ENCODE assay signal across 14 mouse cellular contexts in genomic region chr4:149496612-149497011, GRCm38 (mm10). TPM values are rescaled to one million over a fixed set of nuclear protein-coding genes. Genes with fewer than 3 reads are reported as not detected.
DNase-seq lines count a peak whose midpoint lies in the region; ATAC-seq and TF ChIP-seq lines count a peak whose summit lies in the region.
"Had no signal": no experiment of that assay in that cellular context is flagged by ENCODE, and none has a peak within 500 bp of the region (broad histone marks: within the 10 kb centered on the region; RNA-seq: fewer than 3 reads in every experiment).

No protein-coding gene starts in this region.

- WGBS in hindbrain, embryonic 10.5 days: 13% methylated on average over 2 of the region's 2 CpGs
- WGBS in midbrain, embryonic 11.5 days: 10% methylated on average over 2 of the region's 2 CpGs

- H3K4me2 ChIP-seq in midbrain, embryonic 11.5 days: no peak overlapping the region

- intact Hi-C loops in gastrocnemius, adult 2 months (cut with DNase I): no loop called here

- peak; percentile 84 for DNase-seq in brain, adult 2 months (ENCODE audit: low read depth, low spot score)
- peak; percentile 65 for DNase-seq in embryo, embryonic 11 days
- peak; percentile 65 for DNase-seq in hindbrain, embryonic 10.5 days (ENCODE audit: low spot score)
- DNase-seq in midbrain, embryonic 11.5 days (ENCODE audit: low spot score, missing footprints): no peak
- no peak for DNase-seq in gastrocnemius, adult 2 months
- no peak for DNase-seq in thymus, postnatal 10 days (ENCODE audit: low spot score in 2 of 2)
- DNase-seq in heart, adult 18-20 months: no peak
- DNase-seq in kidney, adult 11 months: no peak
- DNase-seq: cerebellum, adult 9-11 months; heart, adult 2 months; thymus, postnatal 4 days had no signal

- TF ChIP-seq CTCF in gastrocnemius, adult 2 months (IDR thresholded peaks at IDR 0.05): no peak

- H3K36me3 ChIP-seq in hindbrain, embryonic 10.5 days: peaks cover 92% of the 10 kb centered on the region
- H3K36me3 ChIP-seq in midbrain, embryonic 11.5 days (ENCODE audit: control insufficient read depth, insufficient read depth, low read length): peaks cover 15% of the 10 kb centered on the region

- ATAC-seq in midbrain, embryonic 11.5 days (ENCODE audit: low FRiP score): peak; percentile 77; the same call in 1 of the 2 replicates

- H3K4me3 ChIP-seq in hindbrain, embryonic 10.5 days: no peak overlapping the region; the same call in 1 of the 2 replicates
- no peak overlapping the region for H3K4me3 ChIP-seq in midbrain, embryonic 11.5 days (ENCODE audit: low read depth, low read length)
- H3K4me3 ChIP-seq in gastrocnemius, adult 2 months: no peak overlapping the region
- H3K4me3 ChIP-seq: heart, adult 2 months had no signal

- H3K9ac ChIP-seq in midbrain, embryonic 11.5 days (ENCODE audit: low read length): no peak overlapping the region

- no peaks in the 10 kb centered on the region for H3K9me3 ChIP-seq in hindbrain, embryonic 10.5 days
- H3K9me3 ChIP-seq in midbrain, embryonic 11.5 days (ENCODE audit: control insufficient read depth, low read length): no peaks in the 10 kb centered on the region

- peak overlapping the region; percentile 84 for H3K27ac ChIP-seq in hindbrain, embryonic 10.5 days
- H3K27ac ChIP-seq in midbrain, embryonic 11.5 days (ENCODE audit: low read depth, low read length): peak overlapping the region; percentile 65; the same call in 1 of the 2 replicates
- H3K27ac ChIP-seq in gastrocnemius, adult 2 months: no peak overlapping the region
- H3K27ac ChIP-seq: heart, adult 2 months had no signal

- no peaks in the 10 kb centered on the region for H3K27me3 ChIP-seq in hindbrain, embryonic 10.5 days (ENCODE audit: insufficient read depth, poor library complexity, severe bottlenecking)
- H3K27me3 ChIP-seq in midbrain, embryonic 11.5 days (ENCODE audit: control insufficient read depth, insufficient read depth, low read length): no peaks in the 10 kb centered on the region

- peaks cover 25% of the 10 kb centered on the region for H3K4me1 ChIP-seq in hindbrain, embryonic 10.5 days (replicated peaks)
- H3K4me1 ChIP-seq in midbrain, embryonic 11.5 days (ENCODE audit: control insufficient read depth, insufficient read depth, low read length): peaks cover 10% of the 10 kb centered on the region

RNA-seq across cellular contexts. Expression of gene Lzic, which starts 11.6 kb away (rescaled TPM):
- 49.0 and 50.9 TPM in 2 replicates for polyA plus RNA-seq in hindbrain, embryonic 10.5 days (2016; fragmentation: Nextera tagmentation; extraction: Ambion mirVana)
- polyA plus RNA-seq in midbrain, embryonic 11.5 days (2014; fragmentation: Nextera tagmentation; extraction: Ambion mirVana): 48.2 and 50.1 TPM in 2 replicates
- 10 to 100 TPM; 13.1 to 16.1 TPM for total RNA-seq in gastrocnemius, adult 2 months (2021)
- total RNA-seq in heart, adult 18-20 months (2021): 10 to 100 TPM; 62.5 to 77.5 TPM

RNA-seq across cellular contexts. Expression of gene Nmnat1, which starts 11.6 kb away (rescaled TPM):
- 17.0 TPM in 2 replicates for polyA plus RNA-seq in hindbrain, embryonic 10.5 days (2016; fragmentation: Nextera tagmentation; extraction: Ambion mirVana)
- 15.1 and 15.5 TPM in 2 replicates for polyA plus RNA-seq in midbrain, embryonic 11.5 days (2014; fragmentation: Nextera tagmentation; extraction: Ambion mirVana)
- 10 to 100 TPM; 30.0 to 32.7 TPM for total RNA-seq in gastrocnemius, adult 2 months (2021)
- 10 to 100 TPM; 35.4 to 36.0 TPM for total RNA-seq in heart, adult 18-20 months (2021)

RNA-seq across cellular contexts. Expression of gene Tmem274, which starts 19.4 kb away (rescaled TPM):
- polyA plus RNA-seq in hindbrain, embryonic 10.5 days (2016; fragmentation: Nextera tagmentation; extraction: Ambion mirVana): 0.44 TPM in 1 of 2 replicates, not detected in the other
- not detected in 2 replicates for polyA plus RNA-seq in midbrain, embryonic 11.5 days (2014; fragmentation: Nextera tagmentation; extraction: Ambion mirVana)
- not detected for total RNA-seq in gastrocnemius, adult 2 months (2021)
- not detected for total RNA-seq in heart, adult 18-20 months (2021)
- total RNA-seq: adrenal gland, adult 18-20 months; heart, adult 2 months; liver, adult 2 months had no signal
- polyA plus RNA-seq: heart, adult 2 months; intestine, embryonic 14.5 days; liver, adult 2 months had no signal

RNA-seq across cellular contexts. Expression of gene Ctnnbip1, which starts 21.4 kb away (rescaled TPM):
- polyA plus RNA-seq in hindbrain, embryonic 10.5 days (2016; fragmentation: Nextera tagmentation; extraction: Ambion mirVana): 62.7 and 68.2 TPM in 2 replicates
- 55.9 and 59.4 TPM in 2 replicates for polyA plus RNA-seq in midbrain, embryonic 11.5 days (2014; fragmentation: Nextera tagmentation; extraction: Ambion mirVana)
- total RNA-seq in gastrocnemius, adult 2 months (2021): 10 to 100 TPM; 19.0 to 21.4 TPM
- total RNA-seq in heart, adult 18-20 months (2021): 10 to 100 TPM; 24.2 to 25.1 TPM

RNA-seq across cellular contexts. Expression of gene Rbp7, which starts 41.8 kb away (rescaled TPM):
- not detected in 2 replicates for polyA plus RNA-seq in hindbrain, embryonic 10.5 days (2016; fragmentation: Nextera tagmentation; extraction: Ambion mirVana)
- not detected in 2 replicates for polyA plus RNA-seq in midbrain, embryonic 11.5 days (2014; fragmentation: Nextera tagmentation; extraction: Ambion mirVana)
- 10 to 100 TPM in 1 of 2 experiments, 1 to 10 TPM in 1; 7.9 to 21.0 TPM for total RNA-seq in gastrocnemius, adult 2 months (2021)
- 10 to 100 TPM; 63.9 to 85.7 TPM for total RNA-seq in heart, adult 18-20 months (2021)
- total RNA-seq: liver, adult 2 months had no signal
- polyA plus RNA-seq: liver, adult 2 months had no signal

Comparison
In these comparisons a context has a peak if more than half of its experiments do, and no peak if none do; other contexts are left out.
1. DNase-seq: peak in brain, adult 2 months (single experiment), embryo, embryonic 11 days (single experiment) and hindbrain, embryonic 10.5 days (single experiment); none in midbrain, embryonic 11.5 days (single experiment), gastrocnemius, adult 2 months (single experiment), thymus, postnatal 10 days (0 of 2), heart, adult 18-20 months (0 of 2) and kidney, adult 11 months (single experiment).